Mouse (Mus musculus) cortical plate, adult 2 months (tissue): ENCODE data around the gene Smad9.

Source experiments
- CTCF ChIP-seq: fragments of 200-500 bp; IDR thresholded peaks from 2 replicates; pipeline ENCODE4 v1.5.1; 2011; ENCODE audit warnings: mild to moderate bottlenecking, control low read depth, low read length; ENCODE audit not compliant: insufficient read depth; ENCODE audit errors: extremely low read depth
- POLR2A ChIP-seq: fragments of 200-500 bp; IDR thresholded peaks from 2 replicates; pipeline ENCODE4 v1.6.1; 2011; ENCODE audit warnings: mild to moderate bottlenecking, low read length, control low read depth; ENCODE audit not compliant: insufficient read depth; ENCODE audit errors: extremely low read depth

DNA sequence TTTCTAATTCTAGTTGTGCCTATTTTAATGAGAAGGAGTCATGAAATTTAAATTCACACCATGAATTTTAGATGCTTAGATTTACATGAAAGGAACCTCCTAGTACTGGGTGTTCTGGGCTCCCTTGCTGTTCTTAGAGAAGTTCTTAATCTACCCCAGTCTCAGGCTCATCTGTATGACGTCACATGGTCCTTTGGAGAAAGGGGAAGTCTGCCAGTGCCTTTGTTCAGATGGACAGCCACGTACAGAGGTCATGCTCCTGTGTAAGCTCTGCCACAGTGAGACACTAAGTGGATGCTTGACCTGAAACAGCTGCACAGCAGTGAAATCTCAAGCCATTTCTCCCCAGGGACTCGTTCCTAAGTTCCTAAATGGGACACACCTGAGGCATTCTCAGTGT, 36.4 kb upstream of the Smad9 start:
- TF ChIP-seq CTCF (no peak), POLR2A (no peak)
